Mouse (Mus musculus): ENCODE measurements around the gene Krtap3-3. TPM values are rescaled to one million over a fixed set of nuclear protein-coding genes. Genes with fewer than 3 reads are reported as not detected.
"Not testable (repeated sequence)": the region's sequence is repeated elsewhere in the genome, so short reads cannot be mapped to it uniquely, and the experiment has no call there.

The Krtap3-3 gene
- not detected in 2 replicates for polyA plus RNA-seq (2015; fragmentation: Nextera tagmentation; extraction: Ambion mirVana)

GRCm38 (mm10) chr11:99550765-99551164, at the start of gene Krtap3-3:
TSS of gene Krtap3-3 (minus strand) at chr11:99550865.
- TF ChIP-seq CTCF (IDR thresholded peaks at IDR 0.05; ENCODE audit: low read depth), result no peak
- no peak within 1 kb of the TSS for H3K4me2 ChIP-seq (ENCODE audit: low read length)
- no peaks in the 10 kb centered on the region for H3K9me3 ChIP-seq (replicated peaks; ENCODE audit: low read length)
- WGBS, result 46% methylated on average over 4 of the region's 4 CpGs
- DNase-seq (ENCODE audit: low spot score) (no peak), ATAC-seq (replicated peaks; ENCODE audit: low FRiP score, low read depth) (no peak)
- no peaks in the 10 kb centered on the region for H3K27me3 ChIP-seq (ENCODE audit: insufficient read depth, low read length)
- H3K4me1 ChIP-seq (replicated peaks; ENCODE audit: insufficient read depth, low read length), result no peaks in the 10 kb centered on the region
- H3K4me3 ChIP-seq (replicated peaks; ENCODE audit: low read depth, low read length), result no peak within 1 kb of the TSS
- no peak within 1 kb of the TSS for H3K9ac ChIP-seq (ENCODE audit: low read depth, low read length)
- no peak within 1 kb of the TSS for H3K27ac ChIP-seq
- no peaks in the 10 kb centered on the region for H3K36me3 ChIP-seq (ENCODE audit: insufficient read depth, low read length)

- H3K27ac ChIP-seq; H3K36me3 ChIP-seq (ENCODE audit: insufficient read depth, low read length); ATAC-seq (replicated peaks; ENCODE audit: low FRiP score, low read depth); H3K4me2 ChIP-seq (ENCODE audit: low read length); DNase-seq (ENCODE audit: low spot score); H3K9me3 ChIP-seq (replicated peaks; ENCODE audit: low read length); H3K27me3 ChIP-seq (ENCODE audit: insufficient read depth, low read length); H3K4me3 ChIP-seq (replicated peaks; ENCODE audit: low read depth, low read length); H3K9ac ChIP-seq (ENCODE audit: low read depth, low read length); H3K4me1 ChIP-seq (replicated peaks; ENCODE audit: insufficient read depth, low read length): not testable (repeated sequence)
- WGBS, result 69% methylated on average over 6 of the region's 6 CpGs
Measured at GRCm38 (mm10) chr11:99597742-99598141, 47.1 kb upstream of the Krtap3-3 start, which contains the start of gene Krtap9-3. TSS of gene Krtap9-3 (minus strand) at chr11:99598105.

DNA sequence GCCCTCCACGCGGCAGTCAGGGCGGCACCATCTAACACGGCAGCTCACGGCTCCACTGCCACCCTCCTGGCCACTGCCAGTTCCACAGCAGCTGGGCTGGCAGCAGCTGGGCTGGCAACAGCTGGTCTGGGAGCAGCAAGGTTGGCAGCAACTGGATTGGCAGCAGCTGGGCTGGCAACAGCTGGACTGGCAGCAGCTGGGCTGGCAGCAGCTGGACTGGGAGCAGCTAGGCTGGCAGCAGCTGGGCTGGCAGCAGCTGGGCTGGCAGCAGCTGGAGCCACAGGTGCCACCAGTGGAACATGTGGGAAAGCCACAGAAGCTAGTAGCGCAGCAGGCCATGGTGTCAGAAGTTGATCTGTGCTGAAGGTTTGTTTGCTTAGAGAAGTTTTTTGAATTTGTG, 40.3 kb upstream of the Krtap3-3 start, which contains the start of gene Krtap1-3:
Gene Krtap1-3 (minus strand): TSS at position 359 of the 400 bp plus-strand sequence.
- WGBS, result 82% methylated on average over 6 of the region's 6 CpGs
- no peak for ATAC-seq (replicated peaks; ENCODE audit: low FRiP score, low read depth)
- Histone ChIP-seq H3K4me2 (ENCODE audit: low read length) (no peak within 1 kb of the TSS), H3K27me3 (ENCODE audit: insufficient read depth, low read length) (no peaks in the 10 kb centered on the region), H3K36me3 (ENCODE audit: insufficient read depth, low read length) (no peaks in the 10 kb centered on the region), H3K9ac (ENCODE audit: low read depth, low read length) (no peak within 1 kb of the TSS), H3K4me1 (replicated peaks; ENCODE audit: insufficient read depth, low read length) (no peaks in the 10 kb centered on the region), H3K4me3 (replicated peaks; ENCODE audit: low read depth, low read length) (no peak within 1 kb of the TSS), H3K9me3 (replicated peaks; ENCODE audit: low read length) (no peaks in the 10 kb centered on the region), H3K27ac (no peak within 1 kb of the TSS)
- DNase-seq (ENCODE audit: low spot score), result no peak
- no peak for TF ChIP-seq CTCF (IDR thresholded peaks at IDR 0.05; ENCODE audit: low read depth)

- Histone ChIP-seq H3K27ac (no peak overlapping the region), H3K36me3 (ENCODE audit: insufficient read depth, low read length) (no peaks in the 10 kb centered on the region), H3K4me1 (replicated peaks; ENCODE audit: insufficient read depth, low read length) (no peaks in the 10 kb centered on the region), H3K27me3 (ENCODE audit: insufficient read depth, low read length) (no peaks in the 10 kb centered on the region), H3K4me3 (replicated peaks; ENCODE audit: low read depth, low read length) (no peak overlapping the region), H3K4me2 (ENCODE audit: low read length) (no peak overlapping the region), H3K9ac (ENCODE audit: low read depth, low read length) (no peak overlapping the region), H3K9me3 (replicated peaks; ENCODE audit: low read length) (no peaks in the 10 kb centered on the region)
- no peak for TF ChIP-seq CTCF (IDR thresholded peaks at IDR 0.05; ENCODE audit: low read depth)
- 87% methylated on average over 7 of the region's 7 CpGs for WGBS
- DNase-seq (ENCODE audit: low spot score), result no peak
- no peak for ATAC-seq (replicated peaks; ENCODE audit: low FRiP score, low read depth)
Measured at GRCm38 (mm10) chr11:99585096-99585495, 34.4 kb upstream of the Krtap3-3 start.

DNA sequence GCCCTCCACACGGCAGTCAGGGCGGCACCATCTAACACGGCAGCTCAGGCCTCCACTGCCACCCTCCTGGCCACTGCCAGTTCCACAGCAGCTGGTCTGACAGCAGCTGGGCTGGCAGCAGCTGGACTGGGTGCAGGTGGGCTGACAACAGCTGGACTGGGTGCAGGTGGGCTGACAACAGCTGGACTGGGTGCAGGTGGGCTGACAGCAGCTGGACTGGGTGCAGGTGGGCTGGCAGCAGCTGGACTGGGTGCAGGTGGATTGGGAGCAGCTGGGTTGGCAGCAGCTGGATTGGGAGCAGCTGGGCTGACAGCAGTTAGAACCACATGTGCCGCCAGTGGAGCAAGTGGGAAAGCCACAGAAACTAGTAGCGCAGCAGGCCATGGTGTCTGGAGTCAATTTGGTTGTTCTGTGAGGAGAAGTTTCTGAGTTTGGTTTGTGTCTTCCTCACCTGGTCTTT, 32.6 kb upstream of the Krtap3-3 start, which contains the start of gene Krtap1-4:
Gene Krtap1-4 (minus strand): TSS at position 410 of the 460 bp plus-strand sequence.
- no peak for DNase-seq (ENCODE audit: low spot score)
- 81% methylated on average over 5 of the region's 5 CpGs for WGBS
- H3K36me3 ChIP-seq (ENCODE audit: insufficient read depth, low read length), result no peaks in the 10 kb centered on the region
- H3K9ac ChIP-seq (ENCODE audit: low read depth, low read length), result no peak within 1 kb of the TSS
- no peaks in the 10 kb centered on the region for H3K4me1 ChIP-seq (replicated peaks; ENCODE audit: insufficient read depth, low read length)
- TF ChIP-seq CTCF (IDR thresholded peaks at IDR 0.05; ENCODE audit: low read depth), result no peak
- H3K27ac ChIP-seq, result no peak within 1 kb of the TSS
- no peak within 1 kb of the TSS for H3K4me3 ChIP-seq (replicated peaks; ENCODE audit: low read depth, low read length)
- H3K9me3 ChIP-seq (replicated peaks; ENCODE audit: low read length), result no peaks in the 10 kb centered on the region
- ATAC-seq (replicated peaks; ENCODE audit: low FRiP score, low read depth), result no peak
- no peaks in the 10 kb centered on the region for H3K27me3 ChIP-seq (ENCODE audit: insufficient read depth, low read length)
- H3K4me2 ChIP-seq (ENCODE audit: low read length), result no peak within 1 kb of the TSS

- DNase-seq (ENCODE audit: low spot score), result no peak
- no peaks in the 10 kb centered on the region for H3K9me3 ChIP-seq (replicated peaks; ENCODE audit: low read length)
- WGBS, result 81% methylated on average over 6 of the region's 6 CpGs
Measured at GRCm38 (mm10) chr11:99581564-99581963, 30.9 kb upstream of the Krtap3-3 start.

GRCm38 (mm10) chr11:99581051-99581450, 30.4 kb upstream of the Krtap3-3 start:
- Histone ChIP-seq H3K27me3 (ENCODE audit: insufficient read depth, low read length) (no peaks in the 10 kb centered on the region), H3K27ac (no peak overlapping the region), H3K36me3 (ENCODE audit: insufficient read depth, low read length) (no peaks in the 10 kb centered on the region), H3K9me3 (replicated peaks; ENCODE audit: low read length) (no peaks in the 10 kb centered on the region), H3K4me1 (replicated peaks; ENCODE audit: insufficient read depth, low read length) (no peaks in the 10 kb centered on the region), H3K4me3 (replicated peaks; ENCODE audit: low read depth, low read length) (no peak overlapping the region), H3K4me2 (ENCODE audit: low read length) (no peak overlapping the region), H3K9ac (ENCODE audit: low read depth, low read length) (no peak overlapping the region)
- TF ChIP-seq CTCF (IDR thresholded peaks at IDR 0.05; ENCODE audit: low read depth), result no peak
- DNase-seq (ENCODE audit: low spot score), result no peak
- WGBS, result 89% methylated on average over 5 of the region's 5 CpGs
- ATAC-seq (replicated peaks; ENCODE audit: low FRiP score, low read depth), result no peak

More at GRCm38 (mm10) chr11:99581564-99581963, 30.9 kb upstream of the Krtap3-3 start:
- H3K9ac ChIP-seq (ENCODE audit: low read depth, low read length), result no peak overlapping the region
- no peak for ATAC-seq (replicated peaks; ENCODE audit: low FRiP score, low read depth)
- H3K4me2 ChIP-seq (ENCODE audit: low read length), result no peak overlapping the region
- no peak for TF ChIP-seq CTCF (IDR thresholded peaks at IDR 0.05; ENCODE audit: low read depth)
- no peaks in the 10 kb centered on the region for H3K27me3 ChIP-seq (ENCODE audit: insufficient read depth, low read length)
- H3K4me1 ChIP-seq (replicated peaks; ENCODE audit: insufficient read depth, low read length), result no peaks in the 10 kb centered on the region
- H3K36me3 ChIP-seq (ENCODE audit: insufficient read depth, low read length), result no peaks in the 10 kb centered on the region
- no peak overlapping the region for H3K27ac ChIP-seq
- H3K4me3 ChIP-seq (replicated peaks; ENCODE audit: low read depth, low read length), result no peak overlapping the region

Data from kidney, postnatal 0 days (tissue).